Mouse (Mus musculus): Measurements from ENCODE around the gene Frmd8.

The Frmd8 gene

DNA sequence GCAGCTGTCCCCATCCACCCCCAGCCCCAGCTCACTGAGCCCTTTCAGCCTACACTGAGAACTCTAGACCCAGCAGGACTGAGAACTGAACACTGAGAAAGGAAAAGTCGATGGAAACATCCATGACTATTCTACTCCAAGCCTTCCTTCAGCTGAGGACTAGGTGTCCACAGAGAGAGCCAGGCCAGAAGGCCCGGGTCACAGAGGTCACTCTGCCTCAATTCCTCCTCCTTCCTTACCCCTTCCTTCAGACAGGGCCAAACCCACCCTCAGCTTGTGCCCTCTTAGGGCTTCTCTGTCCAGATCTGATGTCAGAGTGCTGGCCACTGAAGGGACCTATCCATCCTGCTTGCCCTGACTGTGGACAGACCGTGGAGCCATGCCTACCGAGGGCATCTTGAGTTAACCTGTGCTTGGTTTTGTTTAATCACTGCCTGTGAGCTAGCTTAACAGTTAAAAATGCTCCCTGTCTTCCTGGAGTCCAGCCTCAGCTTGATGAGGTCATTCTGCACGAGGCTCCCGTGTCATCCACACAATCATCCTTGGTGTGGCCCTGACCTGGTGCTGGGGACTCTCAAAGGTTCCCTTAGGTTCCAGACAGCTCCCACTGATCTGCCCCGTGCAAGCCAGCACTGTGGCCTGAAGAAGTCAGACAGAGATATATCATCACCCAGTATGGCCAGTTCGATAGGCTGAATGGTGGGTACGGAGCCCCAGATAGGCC lies 64.1 kb downstream of the Frmd8 start:
- no peak for DNase-seq (ENCODE audit: low read depth in 2 of 2, low spot score in 2 of 2)

DNA sequence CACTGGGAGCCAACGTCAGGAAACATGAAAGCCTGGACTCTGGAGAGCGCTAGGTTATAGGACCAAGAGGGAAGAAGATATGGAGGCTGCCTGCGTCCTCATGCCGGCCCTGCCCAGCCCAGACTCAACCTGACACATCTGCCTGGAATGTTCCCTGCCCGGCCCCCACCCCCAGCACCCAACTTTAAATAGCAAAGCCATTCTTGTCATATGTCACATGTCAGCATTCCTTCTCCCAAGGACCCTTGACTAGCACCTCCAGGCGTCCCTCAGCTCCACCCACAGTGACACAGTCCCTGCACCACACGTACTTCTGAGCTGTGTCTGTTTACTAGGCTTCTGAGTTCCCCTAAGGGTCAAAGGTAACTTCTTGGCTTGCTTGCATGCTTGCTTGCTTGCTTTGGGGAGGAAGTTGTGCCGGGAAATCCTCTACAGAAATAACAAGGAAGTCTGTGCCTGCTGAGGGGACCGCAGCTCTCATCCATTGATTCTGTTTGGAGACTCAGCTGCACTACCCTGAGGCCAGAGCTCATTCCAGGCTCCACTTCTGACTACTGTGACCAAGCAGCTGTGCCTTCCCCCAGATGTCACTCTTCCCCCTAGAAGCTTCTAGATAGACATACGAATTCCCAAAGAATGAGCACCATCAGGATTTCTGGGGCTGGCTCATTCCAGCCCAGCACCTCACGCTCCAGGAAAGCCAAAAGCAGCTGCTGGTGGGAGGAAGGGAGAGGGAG lies 64.8 kb downstream of the Frmd8 start:
- no peak for DNase-seq (ENCODE audit: low read depth in 2 of 2, low spot score in 2 of 2)

DNA sequence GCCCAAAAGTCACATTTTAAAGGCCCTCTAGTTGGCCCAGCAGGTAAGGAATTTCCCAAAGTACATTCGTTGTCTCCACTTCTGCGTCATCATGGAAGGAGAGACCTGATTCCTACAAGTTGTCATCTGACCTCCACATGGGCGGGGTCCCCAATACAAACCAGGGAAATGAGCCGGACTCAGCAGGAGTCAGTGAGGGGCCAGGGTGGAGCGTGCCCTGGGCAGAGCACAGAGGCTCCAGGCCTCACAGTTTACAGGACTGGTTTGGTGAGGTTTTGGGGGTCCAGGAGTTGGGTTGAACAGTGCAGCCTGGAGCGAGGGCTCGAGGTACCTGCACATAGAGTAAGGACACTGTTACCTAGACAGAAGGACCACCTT lies 65.4 kb downstream of the Frmd8 start:
- no peak for DNase-seq (ENCODE audit: low read depth in 2 of 2, low spot score in 2 of 2)

DNA sequence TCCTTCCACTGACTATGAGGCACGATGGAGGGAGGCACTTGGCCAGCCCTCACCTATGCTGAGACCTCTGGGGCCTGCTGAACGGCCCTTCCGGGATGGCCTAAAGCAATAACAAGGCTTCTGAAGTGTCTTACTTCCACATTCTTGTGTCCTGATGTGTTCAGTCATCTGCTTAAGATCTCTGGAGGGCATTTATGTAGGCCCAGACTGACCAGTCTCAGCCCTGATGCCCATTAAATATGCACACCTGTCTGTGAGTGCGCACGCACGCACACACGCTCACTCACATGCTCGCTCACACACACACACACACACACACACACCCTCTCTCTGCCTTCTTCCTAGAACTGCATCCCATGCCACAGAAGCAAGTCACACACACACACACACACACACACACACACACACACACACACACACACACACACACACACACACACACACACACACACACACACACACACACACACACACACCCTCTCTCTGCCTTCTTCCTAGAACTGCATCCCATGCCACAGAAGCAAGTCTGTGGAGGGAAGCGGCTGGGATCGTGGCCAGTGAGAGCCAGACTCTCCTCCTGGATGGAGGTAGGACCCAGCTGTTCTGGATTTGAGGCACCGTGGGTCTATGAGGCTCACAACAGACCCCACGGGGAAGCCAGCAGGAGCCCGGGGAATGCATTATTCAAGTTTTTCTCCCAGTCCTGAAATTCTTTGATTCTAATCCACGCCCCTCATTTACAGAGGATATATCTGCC lies 65.9 kb downstream of the Frmd8 start:
- no peak for DNase-seq (ENCODE audit: low read depth in 2 of 2, low spot score in 2 of 2)

DNA sequence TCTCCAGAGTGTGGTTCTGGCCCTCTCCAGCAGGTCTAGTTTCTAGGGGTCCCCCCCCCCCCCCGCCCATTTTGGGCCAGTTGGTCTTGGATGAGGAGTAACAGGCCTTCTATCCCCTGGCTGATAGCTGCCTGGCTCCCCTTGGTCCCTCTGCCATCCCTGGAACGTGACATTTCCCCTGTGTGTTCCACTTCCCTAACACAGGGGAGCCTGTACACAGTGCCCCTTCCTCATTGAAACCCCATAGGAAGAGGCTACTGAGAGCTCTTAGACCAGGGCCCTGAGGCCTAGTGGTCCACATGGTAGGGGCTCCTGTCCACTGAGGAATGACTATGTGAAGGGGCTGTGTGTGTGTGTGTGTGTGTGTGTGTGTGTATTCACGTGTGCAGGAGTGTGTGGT lies 67.3 kb downstream of the Frmd8 start:
- DNase-seq (ENCODE audit: low read depth in 2 of 2, low spot score in 2 of 2) = no peak

DNA sequence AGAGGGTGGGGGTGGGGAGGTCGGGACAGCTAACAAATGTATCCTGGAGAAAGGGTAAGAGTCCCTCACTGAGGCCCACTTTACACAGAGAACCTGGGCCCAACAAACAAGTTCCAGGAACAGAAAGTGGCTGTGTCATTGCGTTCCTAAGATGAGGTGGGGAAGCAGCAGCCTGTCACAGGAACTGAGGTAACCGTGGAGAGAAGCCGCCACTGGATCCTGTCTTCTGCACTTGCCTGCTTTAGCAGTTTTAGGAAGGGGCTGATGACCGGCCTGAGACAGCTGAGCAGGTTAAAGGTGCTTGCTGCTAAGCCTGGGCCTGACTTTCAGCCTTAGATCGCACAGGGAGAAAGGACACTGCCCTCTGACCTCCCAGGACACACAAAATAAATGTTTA lies 68.3 kb downstream of the Frmd8 start:
- no peak for DNase-seq (ENCODE audit: low read depth in 2 of 2, low spot score in 2 of 2)

DNA sequence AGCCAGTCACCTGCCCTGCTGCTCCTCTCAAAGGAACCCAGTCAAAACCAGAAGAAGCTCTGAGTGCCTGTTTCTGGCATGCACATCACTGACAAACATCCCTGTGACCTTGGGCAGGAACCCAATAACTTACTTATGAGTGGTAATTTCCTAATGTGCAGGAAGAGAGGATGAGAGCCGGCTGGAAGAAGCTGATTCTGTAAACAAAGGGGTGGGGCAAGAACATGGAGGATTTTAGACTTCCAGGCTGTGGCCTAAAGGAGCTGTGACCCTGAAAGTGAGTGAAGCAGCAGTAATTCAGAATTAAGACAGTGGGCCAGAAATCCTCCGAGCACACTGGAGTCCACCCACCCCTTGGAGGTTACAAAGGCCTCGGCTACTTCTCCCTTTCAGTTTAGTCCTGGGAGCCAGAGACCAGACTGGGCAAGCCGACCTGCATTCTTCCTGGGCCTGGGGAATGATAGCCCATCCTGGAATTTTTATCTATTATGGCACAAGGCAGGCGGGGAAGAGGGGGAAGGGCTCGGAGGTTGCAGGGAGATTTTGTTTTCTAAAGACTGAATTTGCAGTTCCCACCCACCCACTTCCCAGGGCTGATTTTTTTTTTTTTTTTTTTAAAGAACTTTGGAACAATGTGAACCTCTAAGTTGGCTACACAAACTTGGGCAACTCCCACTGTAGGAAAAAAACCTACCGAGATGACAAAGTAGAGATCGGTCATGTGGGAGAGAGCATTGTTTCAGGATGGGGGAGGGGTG lies 68.8 kb downstream of the Frmd8 start:
- DNase-seq (ENCODE audit: low read depth in 2 of 2, low spot score in 2 of 2) = no peak

DNA sequence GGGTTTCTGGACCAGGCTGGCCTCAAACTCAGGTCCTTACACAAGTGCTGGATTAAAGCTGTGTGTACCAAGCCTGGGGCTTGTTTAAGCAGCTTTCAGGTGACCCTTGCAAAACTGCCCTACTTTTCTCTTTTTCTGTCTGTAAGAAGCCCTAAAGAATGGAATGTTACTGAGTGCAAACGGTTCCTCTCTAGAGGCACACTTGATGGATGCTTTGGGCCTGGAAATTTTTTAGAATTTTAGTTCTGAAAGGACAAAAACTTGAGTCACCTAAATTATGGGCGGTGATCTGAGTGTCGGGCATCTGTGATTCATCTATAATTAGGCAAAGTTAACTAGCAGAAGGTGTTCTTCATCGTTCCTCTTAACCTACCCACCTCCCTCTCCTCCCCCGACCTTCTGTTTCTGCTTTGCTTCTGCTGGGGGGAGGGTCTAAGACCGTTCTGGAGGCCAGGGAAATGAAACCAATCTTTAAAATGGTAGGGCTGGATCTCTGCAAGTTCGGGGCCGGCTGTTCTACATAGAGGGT lies 70.6 kb downstream of the Frmd8 start:
- no peak for DNase-seq (ENCODE audit: low read depth in 2 of 2, low spot score in 2 of 2)

DNA sequence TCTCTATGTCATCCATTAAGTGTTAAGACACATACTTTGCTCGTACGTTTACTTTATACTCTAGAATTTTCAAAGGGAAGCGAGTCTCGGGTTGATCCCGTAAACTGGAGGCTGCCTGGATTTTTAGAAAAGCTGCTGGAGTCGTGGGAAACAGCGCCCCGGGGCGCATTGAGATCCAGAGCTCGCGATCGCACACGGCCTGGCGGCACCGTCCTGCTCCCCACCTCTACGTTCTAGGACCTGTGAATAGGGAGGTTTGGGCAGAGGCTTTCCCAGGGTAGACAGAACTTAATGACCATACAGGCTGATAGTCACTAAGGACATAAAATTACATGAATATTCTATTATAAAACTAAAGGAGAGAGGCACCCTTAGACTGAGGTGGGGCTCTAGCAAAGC lies 71.2 kb downstream of the Frmd8 start:
- no peak for DNase-seq (ENCODE audit: low read depth in 2 of 2, low spot score in 2 of 2)

DNA sequence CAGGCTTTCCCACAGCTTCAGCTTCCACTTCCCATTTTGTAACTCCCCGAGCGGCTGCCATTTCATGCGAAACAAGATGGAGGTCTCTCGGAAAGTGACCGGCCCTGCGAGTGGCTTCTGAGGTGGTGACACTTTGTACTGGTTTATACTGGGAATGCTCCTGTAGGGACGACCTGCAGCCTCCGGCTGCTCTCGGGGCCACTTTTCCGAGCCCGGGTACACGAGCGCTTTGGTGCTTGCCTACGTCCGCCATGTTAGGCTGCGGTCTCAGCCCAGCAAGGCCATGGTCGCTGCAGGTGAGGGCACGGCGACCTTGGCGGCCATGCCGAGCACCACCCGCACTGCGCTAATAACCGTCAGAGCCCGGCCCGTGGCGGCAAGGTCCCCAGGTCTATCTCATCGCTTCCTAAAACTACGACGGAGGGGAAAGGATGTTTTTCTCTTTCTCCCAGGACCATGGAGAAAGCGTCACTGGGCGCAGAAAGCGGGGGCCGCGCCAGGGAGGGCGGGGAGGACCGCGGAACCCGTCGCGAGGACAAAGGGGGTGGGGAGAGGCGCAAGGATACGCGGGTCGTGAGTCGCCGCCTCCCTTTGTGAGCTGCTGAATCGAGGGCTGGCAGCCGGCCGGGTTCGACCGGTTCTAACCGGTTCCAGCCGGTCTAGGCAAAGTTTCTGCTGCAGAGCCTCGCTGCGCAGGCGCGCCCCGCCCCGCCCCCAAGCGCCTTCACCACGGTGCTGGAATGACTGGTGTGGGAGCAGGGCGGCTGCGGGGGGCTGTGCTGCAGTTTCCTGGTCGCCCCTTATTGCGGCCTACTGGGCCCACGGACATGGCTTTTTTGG lies 71.8 kb downstream of the Frmd8 start:
- DNase-seq (ENCODE audit: low read depth in 2 of 2, low spot score in 2 of 2) = peak; percentile 99

DNA sequence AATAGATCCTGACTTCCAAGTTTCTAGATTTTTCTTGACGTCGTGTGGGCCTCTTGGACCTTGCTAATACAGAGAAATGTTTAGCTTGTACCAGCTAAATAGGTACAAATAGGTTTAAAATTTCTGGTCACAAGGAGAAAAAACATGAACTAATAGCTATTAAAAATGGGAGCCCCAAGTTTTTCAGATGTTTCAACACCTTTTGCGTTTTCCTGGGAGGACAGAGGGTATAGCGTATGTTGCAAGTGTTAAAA lies 72.4 kb downstream of the Frmd8 start:
- no peak for DNase-seq (ENCODE audit: low read depth in 2 of 2, low spot score in 2 of 2)

DNA sequence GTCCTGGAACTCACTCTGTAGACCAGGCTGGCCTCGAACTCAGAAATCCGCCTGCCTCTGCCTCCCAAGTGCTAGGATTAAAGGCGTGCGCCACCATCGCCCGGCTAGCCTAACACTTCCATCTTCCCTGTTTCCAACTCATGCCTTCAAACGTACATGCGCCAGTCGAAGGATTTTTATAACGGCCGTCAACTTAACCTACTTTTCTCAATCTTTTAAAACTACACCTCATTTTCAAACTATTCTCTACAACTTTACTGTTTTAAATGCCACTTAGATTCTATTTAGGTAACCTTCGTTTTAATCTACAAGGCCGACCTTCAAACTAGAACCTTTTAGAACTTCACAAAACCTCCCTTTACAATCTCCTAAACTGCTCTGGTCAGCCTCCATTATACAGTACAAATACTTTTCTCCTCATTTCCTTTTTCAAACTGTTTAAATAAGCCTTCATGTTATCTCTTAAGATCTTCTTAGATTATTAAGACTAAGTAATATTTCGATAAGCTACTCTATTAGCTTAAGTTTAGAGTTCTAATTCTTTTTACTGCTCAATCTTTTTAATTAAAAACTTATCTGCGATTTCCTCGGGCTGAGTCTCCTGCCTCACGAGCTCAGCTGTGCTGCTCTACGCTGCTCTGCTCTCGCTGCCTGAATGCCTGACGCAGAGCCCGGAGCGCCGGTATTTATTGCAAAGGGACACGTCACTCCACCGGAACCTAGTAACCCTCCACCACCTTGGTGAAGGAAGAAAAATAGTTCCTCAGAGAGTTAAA lies 72.9 kb downstream of the Frmd8 start:
- peak; percentile 97 to 98 for DNase-seq (ENCODE audit: low read depth in 2 of 2, low spot score in 2 of 2)

DNA sequence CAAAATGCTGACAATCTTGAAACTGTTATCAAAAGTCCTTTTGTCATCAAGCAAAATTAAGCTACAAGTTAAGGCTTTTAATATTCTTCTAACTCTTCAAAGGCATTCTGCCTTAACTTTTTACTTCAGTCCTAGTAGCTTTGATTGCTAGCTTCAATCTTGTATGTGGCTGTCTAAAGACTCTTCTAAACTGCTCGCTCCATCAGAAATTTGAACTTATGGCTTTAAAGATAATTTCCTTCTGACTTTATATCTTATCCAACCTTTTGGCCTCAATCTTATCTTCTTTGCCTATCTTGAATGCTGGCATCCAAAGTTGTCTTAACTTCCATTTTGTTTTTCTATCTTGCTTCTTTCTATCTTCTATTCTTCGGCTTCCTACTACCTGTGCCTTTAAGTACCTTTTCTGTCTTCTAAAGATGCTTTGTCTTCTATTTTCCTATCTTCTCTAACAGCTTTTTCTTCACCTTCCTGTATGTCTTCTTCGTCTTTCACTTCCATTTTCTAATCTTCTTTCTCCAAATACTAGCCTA lies 73.6 kb downstream of the Frmd8 start:
- no peak for DNase-seq (ENCODE audit: low read depth in 2 of 2, low spot score in 2 of 2)

DNA sequence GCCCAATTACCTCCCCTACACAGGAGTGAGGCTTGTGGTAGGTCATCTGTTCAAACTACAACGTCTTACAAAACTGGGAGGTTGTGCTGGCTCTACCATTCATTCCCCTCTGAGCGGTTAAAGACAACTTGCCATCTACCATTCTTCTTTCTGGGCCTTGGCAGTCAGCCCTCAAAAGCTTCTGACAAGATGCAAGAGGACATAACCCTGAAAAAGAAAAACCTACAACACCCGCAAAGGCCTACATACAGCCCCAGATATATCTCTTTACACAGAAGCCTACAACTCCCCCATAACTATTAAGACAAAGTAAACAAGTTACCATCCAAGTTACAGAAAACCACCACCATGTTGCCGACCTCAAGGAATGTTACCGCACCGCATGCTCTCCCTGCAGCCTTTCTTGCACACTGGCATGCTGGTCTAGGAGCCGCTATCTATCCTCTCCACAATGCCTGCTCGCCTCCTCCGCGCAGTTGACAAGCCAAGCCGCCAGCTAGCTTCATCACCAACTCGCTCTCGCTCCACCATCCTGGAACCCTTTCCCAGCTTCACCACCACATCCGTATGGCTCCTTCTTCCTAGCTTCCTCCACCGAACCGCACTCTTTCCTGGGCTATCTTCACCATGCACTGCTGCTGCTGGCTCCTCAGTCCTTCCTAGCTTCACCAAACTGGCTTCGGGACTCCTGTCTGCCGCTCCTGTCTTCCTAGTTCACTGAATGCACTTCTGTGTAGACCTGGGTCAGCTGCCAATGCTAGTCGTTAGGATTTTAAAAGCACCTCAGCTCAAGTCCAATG lies 74.2 kb downstream of the Frmd8 start:
- DNase-seq (ENCODE audit: low read depth in 2 of 2, low spot score in 2 of 2) = no peak

DNA sequence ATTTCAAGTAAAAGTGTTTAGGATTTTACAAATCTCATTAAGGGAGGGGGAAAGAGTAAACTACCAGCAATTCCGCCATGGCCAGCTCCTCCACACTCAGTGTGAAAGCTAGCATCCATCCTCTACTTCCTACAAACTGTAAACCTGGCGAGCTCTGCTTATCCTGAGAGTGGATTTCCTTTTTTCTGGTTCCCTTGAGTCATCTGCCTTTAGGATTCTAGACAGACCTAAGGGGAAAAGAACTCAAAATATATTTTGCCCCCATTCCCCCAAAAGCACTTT lies 74.8 kb downstream of the Frmd8 start:
- no peak for DNase-seq (ENCODE audit: low read depth in 2 of 2, low spot score in 2 of 2)
